Comparison of ENCODE assay signal across 8 mouse cellular contexts in genomic region chr1:52146214-52146970, GRCm38 (mm10). TPM values are rescaled to one million over a fixed set of nuclear protein-coding genes. Genes with fewer than 3 reads are reported as not detected.
DNase-seq lines count a peak whose midpoint lies in the region; ATAC-seq lines count a peak whose summit lies in the region.

No protein-coding gene starts in this region.

- ATAC-seq in granulocyte monocyte progenitor cell, adult 5-6 weeks (replicated peaks; ENCODE audit: poor library complexity, severe bottlenecking), result peak; percentile 65

- peak; percentile 52 for DNase-seq in gastrocnemius, adult 18-20 months (ENCODE audit: low spot score)
- no peak for DNase-seq in gastrocnemius, adult 8-10 months (ENCODE audit: low spot score in 2 of 2)
- peak; percentile 63 for DNase-seq in MN1 (ENCODE audit: low spot score)
- DNase-seq in cerebellum, postnatal 10 days, result peak; percentile 83 to 85
- DNase-seq in kidney, postnatal 10 days, result peak; percentile 81
- DNase-seq in lung, postnatal 25 days (ENCODE audit: low spot score), result peak; percentile 37
- DNase-seq in right cerebral cortex, postnatal 25 days, result peak; percentile 55

RNA-seq across cellular contexts. Expression of gene Stat1, which starts 27.2 kb away (rescaled TPM):
- total RNA-seq in gastrocnemius, adult 18-20 months (2021), result 10 to 100 TPM; 11.7 to 11.8 TPM
- 10 to 100 TPM; 10.5 to 13.0 (median 11.3) TPM for total RNA-seq in gastrocnemius, adult 8-10 months (2022)
- total RNA-seq in granulocyte monocyte progenitor cell, adult 5-6 weeks (2014; fragmentation: Nextera tagmentation), result 34.7 and 65.5 TPM in 2 replicates
- 51.1 and 52.7 TPM in 2 replicates for total RNA-seq in granulocyte monocyte progenitor cell, adult 5-6 weeks (2017)

Comparison
In these comparisons a context has a peak if more than half of its experiments do, and no peak if none do; other contexts are left out.
1. DNase-seq: peak in gastrocnemius, adult 18-20 months (single experiment), MN1 (single experiment), cerebellum, postnatal 10 days (2 of 2), kidney, postnatal 10 days (single experiment), lung, postnatal 25 days (single experiment) and right cerebral cortex, postnatal 25 days (single experiment); none in gastrocnemius, adult 8-10 months (0 of 2).